In the genomic region with DNA sequence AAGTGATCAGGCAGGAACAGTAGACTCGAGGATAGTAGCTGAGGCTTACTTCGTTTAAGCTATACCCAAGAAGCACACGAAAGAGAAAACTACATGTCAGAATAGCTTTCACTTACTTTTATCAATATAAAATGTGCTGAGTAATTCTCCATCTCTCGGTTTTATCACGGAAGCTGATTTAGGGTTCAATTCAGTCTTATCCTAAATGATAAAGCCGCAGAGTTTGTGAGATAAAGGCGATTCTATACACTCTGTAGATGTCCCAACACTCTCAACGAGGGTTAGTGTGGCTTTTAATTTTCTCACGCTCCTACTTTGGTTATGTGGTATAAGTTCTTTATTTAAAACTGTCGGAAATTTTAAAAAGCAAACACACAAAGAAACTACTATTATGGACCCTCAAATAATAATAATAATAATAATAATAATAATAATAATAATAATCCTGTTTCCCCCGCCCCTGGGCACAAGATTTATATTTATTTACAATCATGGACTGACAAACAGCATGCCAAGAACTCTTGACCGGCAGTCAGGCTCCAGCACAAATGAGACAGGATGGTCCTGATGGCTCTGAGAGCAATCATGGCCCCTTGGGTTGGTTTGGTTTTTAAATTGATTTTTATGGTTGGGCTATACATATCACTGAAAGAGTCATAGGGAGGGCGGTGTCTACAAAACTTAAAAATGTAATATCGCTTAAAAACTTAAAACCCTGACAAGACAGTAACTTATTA, we compare ENCODE assay signal across 8 mouse cellular contexts. TPM values are rescaled to one million over a fixed set of nuclear protein-coding genes. Genes with fewer than 3 reads are reported as not detected.
DNase-seq lines count a peak whose midpoint lies in the region; ATAC-seq and TF ChIP-seq lines count a peak whose summit lies in the region.

No protein-coding gene starts in this region.

- DNase-seq in lung, adult 2 months, result no peak
- no peak for DNase-seq in lung, postnatal 4 days
- no peak for DNase-seq in embryonic facial prominence, embryonic 11.5 days (ENCODE audit: low spot score)
- no peak for DNase-seq in gastrocnemius, postnatal 25 days
- DNase-seq in cerebellum, adult 18-20 months, result no peak
- DNase-seq in left cerebral cortex, postnatal 36 days (ENCODE audit: low spot score in 2 of 2), result no peak

- ATAC-seq in embryonic facial prominence, embryonic 11.5 days (replicated peaks; ENCODE audit: insufficient number of reproducible peaks, low FRiP score, low TSS enrichment, low read depth), result no peak
- no peak for ATAC-seq in intestine, embryonic 16.5 days
- no peak for ATAC-seq in neural tube, embryonic 15.5 days (ENCODE audit: low FRiP score)

- no peaks in the 10 kb centered on the region for H3K9me3 ChIP-seq in embryonic facial prominence, embryonic 11.5 days (replicated peaks; ENCODE audit: control insufficient read depth, low read length)
- no peaks in the 10 kb centered on the region for H3K9me3 ChIP-seq in intestine, embryonic 16.5 days (ENCODE audit: control insufficient read depth, low read length)
- H3K9me3 ChIP-seq in neural tube, embryonic 15.5 days (replicated peaks), result no peaks in the 10 kb centered on the region

- no peak for TF ChIP-seq POLR2A in lung, adult 2 months (IDR thresholded peaks at IDR 0.05; ENCODE audit: borderline replicate concordance, extremely low read depth, low read depth, low read length)

- no peaks in the 10 kb centered on the region for H3K36me3 ChIP-seq in embryonic facial prominence, embryonic 11.5 days (replicated peaks; ENCODE audit: control insufficient read depth, insufficient read depth, low read depth, low read length)
- no peaks in the 10 kb centered on the region for H3K36me3 ChIP-seq in intestine, embryonic 16.5 days (ENCODE audit: control insufficient read depth, insufficient read depth, low read length)
- no peaks in the 10 kb centered on the region for H3K36me3 ChIP-seq in neural tube, embryonic 15.5 days

- peak overlapping the region; percentile 76 for H3K4me2 ChIP-seq in embryonic facial prominence, embryonic 11.5 days (ENCODE audit: low read depth, low read length)
- peak overlapping the region; percentile 83 for H3K4me2 ChIP-seq in intestine, embryonic 16.5 days (ENCODE audit: low read depth, low read length)
- peak overlapping the region; percentile 81 for H3K4me2 ChIP-seq in neural tube, embryonic 15.5 days

- peak overlapping the region; percentile 90 for H3K4me3 ChIP-seq in lung, adult 2 months (replicated peaks; ENCODE audit: extremely low read depth, low read depth, low read length)
- H3K4me3 ChIP-seq in embryonic facial prominence, embryonic 11.5 days (ENCODE audit: low read depth, low read length), result peak overlapping the region; percentile 62; the same call in 1 of the 2 replicates
- H3K4me3 ChIP-seq in intestine, embryonic 16.5 days (ENCODE audit: low read length), result peak overlapping the region; percentile 68
- H3K4me3 ChIP-seq in neural tube, embryonic 15.5 days (replicated peaks), result peak overlapping the region; percentile 71

- intact Hi-C loops in left cerebral cortex, postnatal 36 days (cut with DNase I), result no loop called here

- no peak for TF ChIP-seq CTCF in lung, adult 2 months (IDR thresholded peaks at IDR 0.05; ENCODE audit: insufficient read depth, low read length)

- no peak overlapping the region for H3K27ac ChIP-seq in embryonic facial prominence, embryonic 11.5 days (replicated peaks; ENCODE audit: low read depth, low read length)
- no peak overlapping the region for H3K27ac ChIP-seq in intestine, embryonic 16.5 days (ENCODE audit: low read length)
- no peak overlapping the region for H3K27ac ChIP-seq in neural tube, embryonic 15.5 days (replicated peaks)

- peaks cover 5% of the 10 kb centered on the region for H3K4me1 ChIP-seq in lung, adult 2 months (ENCODE audit: control insufficient read depth, insufficient read depth, low read length)
- peaks cover 5% of the 10 kb centered on the region; the same call in 1 of the 2 replicates for H3K4me1 ChIP-seq in embryonic facial prominence, embryonic 11.5 days (ENCODE audit: control insufficient read depth, insufficient read depth, low read length)
- H3K4me1 ChIP-seq in intestine, embryonic 16.5 days (ENCODE audit: control insufficient read depth, insufficient read depth, low read length), result peaks cover 10% of the 10 kb centered on the region
- H3K4me1 ChIP-seq in neural tube, embryonic 15.5 days, result peaks cover 25% of the 10 kb centered on the region

- H3K9ac ChIP-seq in embryonic facial prominence, embryonic 11.5 days (replicated peaks; ENCODE audit: low read length), result no peak overlapping the region
- H3K9ac ChIP-seq in intestine, embryonic 16.5 days (ENCODE audit: low read depth, low read length), result peak overlapping the region; percentile 69; the same call in 1 of the 2 replicates
- H3K9ac ChIP-seq in neural tube, embryonic 15.5 days (replicated peaks), result no peak overlapping the region

- WGBS in lung, adult 2 months, result 57% methylated on average over 14 of the region's 14 CpGs
- WGBS in embryonic facial prominence, embryonic 11.5 days, result 79% methylated on average over 14 of the region's 14 CpGs
- 59% methylated on average over 14 of the region's 14 CpGs for WGBS in intestine, embryonic 16.5 days
- whole genome bisulfite sequencing in neural tube, embryonic 15.5 days, result 76% methylated on average over 14 of the region's 14 CpGs

- no peaks in the 10 kb centered on the region for H3K27me3 ChIP-seq in embryonic facial prominence, embryonic 11.5 days (ENCODE audit: control insufficient read depth, insufficient read depth, low read length)
- H3K27me3 ChIP-seq in intestine, embryonic 16.5 days (replicated peaks; ENCODE audit: control insufficient read depth, insufficient read depth, low read length), result no peaks in the 10 kb centered on the region
- no peaks in the 10 kb centered on the region; the same call in 1 of the 2 replicates for H3K27me3 ChIP-seq in neural tube, embryonic 15.5 days (replicated peaks)

RNA-seq across cellular contexts. Expression of a gene that starts 1.1 kb away (rescaled TPM):
- polyA plus RNA-seq in lung, adult 2 months (2012; rRNA removed), result 13.6 TPM in 2 replicates
- 1.9 and 2.8 TPM in 2 replicates for polyA plus RNA-seq in embryonic facial prominence, embryonic 11.5 days (2014; fragmentation: Nextera tagmentation; extraction: Ambion mirVana)
- 1.8 and 2.0 TPM in 2 replicates for polyA plus RNA-seq in intestine, embryonic 16.5 days (2015; fragmentation: Nextera tagmentation; extraction: Ambion mirVana)
- 2.4 and 3.1 TPM in 2 replicates for polyA plus RNA-seq in neural tube, embryonic 15.5 days (2015; fragmentation: Nextera tagmentation; extraction: Ambion mirVana)
- 1 to 10 TPM; 6.0 to 6.6 TPM for total RNA-seq in gastrocnemius, postnatal 25 days (2021)
- 10 to 100 TPM; 24.3 to 24.4 TPM for total RNA-seq in left cerebral cortex, postnatal 36 days (2021)
